Mouse (Mus musculus): ENCODE measurements around the gene Suclg2.

DNA sequence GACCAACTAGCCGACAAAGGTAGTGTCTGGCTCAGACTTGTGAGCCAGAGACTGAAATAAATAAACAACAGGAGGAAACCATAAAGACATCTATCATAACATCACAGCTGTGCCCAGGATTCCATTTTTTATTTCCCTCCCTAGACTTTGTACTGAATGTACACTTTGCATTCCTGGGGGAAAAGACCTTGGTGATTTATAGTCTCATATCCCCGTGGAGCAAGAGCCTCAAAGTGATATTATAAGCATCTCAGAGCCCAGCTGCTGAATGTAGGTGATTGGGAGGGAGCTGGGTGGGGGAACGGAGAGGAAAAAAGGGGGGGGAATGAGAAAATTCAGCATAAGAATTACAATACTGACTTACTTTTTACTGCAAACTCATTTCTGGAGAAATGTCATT is 259.2 kb downstream of the Suclg2 start:
- TF ChIP-seq CTCF (IDR thresholded peaks at IDR 0.05; ENCODE audit: borderline replicate concordance, extremely low read depth, insufficient read depth, insufficient read length) (no peak), POLR2A (IDR thresholded peaks at IDR 0.05; ENCODE audit: borderline replicate concordance, extremely low read depth, insufficient read depth, insufficient read length, poor library complexity, severe bottlenecking) (no peak)
